Mouse (Mus musculus) neural tube, embryonic 12.5 days (tissue): Measurements from ENCODE around the gene Stard7. TPM values are rescaled to one million over a fixed set of nuclear protein-coding genes. Genes with fewer than 3 reads are reported as not detected.

Experiments
- ATAC-seq: fragments of 200-750 bp; cut with Nextera tagmentation; 2 replicates; pipeline ENCODE4 v1.8.0; 2017; ENCODE audit warnings: low read depth, mild to moderate bottlenecking, moderate TSS enrichment, moderate library complexity; ENCODE audit not compliant: low FRiP score
- H3K27ac ChIP-seq: fragments of 300-500 bp; sonication (generic); 2 replicates; pipeline ENCODE4 v1.5.1; 2016
- H3K27me3 ChIP-seq: fragments of 300-500 bp; sonication (generic); replicated peaks from 2 replicates; pipeline ENCODE4 v1.6.1; 2016; ENCODE audit warnings: mild to moderate bottlenecking
- H3K36me3 ChIP-seq: fragments of 300-500 bp; sonication (generic); 2 replicates; pipeline ENCODE4 v1.6.1; 2016; ENCODE audit warnings: mild to moderate bottlenecking
- H3K4me1 ChIP-seq: fragments of 300-500 bp; sonication (generic); 2 replicates; pipeline ENCODE4 v1.6.1; 2016
- H3K4me2 ChIP-seq: fragments of 300-500 bp; sonication (generic); replicated peaks from 2 replicates; pipeline ENCODE4 v1.6.1; 2016; ENCODE audit warnings: mild to moderate bottlenecking
- H3K4me3 ChIP-seq: fragments of 300-500 bp; sonication (generic); 2 replicates; pipeline ENCODE4 v1.5.1; 2016
- H3K9ac ChIP-seq: fragments of 300-500 bp; sonication (generic); 2 replicates; pipeline ENCODE4 v1.6.1; 2016; ENCODE audit warnings: mild to moderate bottlenecking
- H3K9me3 ChIP-seq: fragments of 300-500 bp; sonication (generic); 2 replicates; pipeline ENCODE4 v1.6.1; 2016; ENCODE audit warnings: mild to moderate bottlenecking
- WGBS: fragments of 180-500 bp; shearing (Covaris S2); methylation state at CpG from one replicate; pipeline ENCODE4 v1.1.7; 2016; 5-methylcytosine and 5-hydroxymethylcytosine counted together
- polyA plus RNA-seq: library from polyadenylated mRNA; unstranded; fragments of >200 nt; fragmentation: Nextera tagmentation; extraction: Ambion mirVana; gene quantifications from 2 replicates; pipeline ENCODE4 v1.2.1, GENCODE M21; 2016

The Stard7 gene
- polyA plus RNA-seq, 1 experiment from 2014 or later = 88.4 TPM

- Histone ChIP-seq H3K27ac (no peak overlapping the region), H3K4me1 (no peaks in the 10 kb centered on the region), H3K4me2 (no peak overlapping the region), H3K27me3 (no peaks in the 10 kb centered on the region), H3K9me3 (no peaks in the 10 kb centered on the region), H3K4me3 (no peak overlapping the region), H3K36me3 (no peaks in the 10 kb centered on the region), H3K9ac (no peak overlapping the region)
- ATAC-seq = no peak
- 93% methylated on average over 4 of the region's 4 CpGs for WGBS
Observed at GRCm38 (mm10) chr2:127312801-127313200, 42.8 kb downstream of the Stard7 start.

DNA sequence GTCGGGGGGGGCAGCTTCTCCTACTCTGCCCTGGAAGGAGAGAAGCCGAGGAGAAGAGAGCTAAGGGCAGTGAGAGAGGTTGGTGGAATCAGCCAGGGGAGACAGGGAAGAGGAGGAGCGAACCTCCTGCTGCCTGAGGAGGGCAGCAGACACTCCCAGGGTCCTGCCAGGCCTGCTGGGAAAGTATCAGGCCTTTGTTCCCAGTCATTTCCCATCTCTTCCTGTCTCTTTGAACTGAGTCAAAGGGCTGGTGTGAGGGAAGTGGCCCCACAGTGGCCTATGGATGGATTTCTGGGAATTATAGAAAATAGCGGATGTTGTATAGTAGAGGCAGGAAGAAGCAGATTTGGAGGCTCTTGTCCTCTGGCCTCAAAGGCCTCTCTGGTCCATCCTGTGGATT, 43.9 kb downstream of the Stard7 start:
- Histone ChIP-seq H3K9me3 (no peaks in the 10 kb centered on the region), H3K27me3 (no peaks in the 10 kb centered on the region), H3K4me1 (no peaks in the 10 kb centered on the region), H3K27ac (no peak overlapping the region), H3K4me2 (no peak overlapping the region), H3K9ac (no peak overlapping the region), H3K36me3 (no peaks in the 10 kb centered on the region), H3K4me3 (no peak overlapping the region)
- no peak for ATAC-seq
- WGBS = 60% methylated on average over 4 of the region's 4 CpGs

DNA sequence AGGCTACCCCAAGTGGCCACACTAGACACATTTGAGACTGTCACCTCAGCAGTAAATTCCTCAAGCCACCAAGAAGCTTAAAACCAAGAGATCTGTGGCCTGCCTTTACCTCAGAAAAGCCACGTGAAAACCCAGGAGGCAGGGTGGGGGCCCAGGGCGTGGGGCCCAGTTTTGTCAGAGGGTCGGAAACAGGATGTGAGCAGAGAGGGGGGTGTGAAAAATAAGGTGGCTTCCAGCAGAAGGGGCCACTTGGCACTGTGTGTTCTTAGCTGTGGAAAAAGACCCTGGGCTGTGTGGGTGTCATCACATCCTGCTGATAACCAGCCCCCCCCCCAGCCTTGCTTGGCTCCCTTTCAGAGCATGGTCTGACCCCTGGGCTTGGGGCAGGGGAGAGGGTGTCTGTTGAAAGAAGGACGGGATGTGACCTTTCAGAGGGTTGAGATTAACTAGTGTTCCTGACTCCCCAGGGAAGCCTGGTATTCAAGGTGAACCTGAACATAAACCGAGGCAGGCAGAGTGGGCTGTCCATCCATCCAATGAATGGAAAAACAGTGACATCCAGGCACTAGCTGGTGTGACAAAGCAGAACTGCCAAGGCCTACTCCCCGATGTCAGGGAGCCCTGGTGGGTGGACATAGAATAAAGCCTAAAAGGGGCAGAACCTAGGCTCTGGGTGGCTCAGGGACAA, 44.6 kb downstream of the Stard7 start:
- no peak overlapping the region for H3K4me2 ChIP-seq
- H3K9me3 ChIP-seq = no peaks in the 10 kb centered on the region
- no peaks in the 10 kb centered on the region for H3K27me3 ChIP-seq
- 79% methylated on average over 6 of the region's 6 CpGs for WGBS
- no peak overlapping the region for H3K4me3 ChIP-seq
- ATAC-seq = no peak
- H3K4me1 ChIP-seq = no peaks in the 10 kb centered on the region
- H3K36me3 ChIP-seq = no peaks in the 10 kb centered on the region
- H3K9ac ChIP-seq = no peak overlapping the region
- H3K27ac ChIP-seq = no peak overlapping the region

DNA sequence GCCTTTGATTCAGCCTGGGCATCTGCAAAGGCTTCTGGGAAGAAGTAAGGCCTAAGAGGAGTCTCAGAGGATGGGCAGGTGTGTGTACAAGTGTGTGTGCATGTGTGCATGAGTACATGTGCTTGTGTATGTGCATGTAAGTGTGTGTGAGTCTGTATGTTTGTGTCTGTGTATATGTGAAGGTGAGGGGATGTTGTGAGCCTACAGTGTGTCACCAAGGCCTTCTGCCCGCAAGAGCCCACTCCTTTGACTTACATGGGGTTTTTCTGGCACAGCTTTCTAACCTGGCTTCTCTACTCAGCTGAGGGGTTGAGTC, 45.1 kb downstream of the Stard7 start:
- Histone ChIP-seq H3K9me3 (no peaks in the 10 kb centered on the region), H3K4me3 (no peak overlapping the region), H3K36me3 (no peaks in the 10 kb centered on the region), H3K4me1 (no peaks in the 10 kb centered on the region), H3K27ac (no peak overlapping the region), H3K9ac (no peak overlapping the region), H3K27me3 (no peaks in the 10 kb centered on the region), H3K4me2 (no peak overlapping the region)
- 94% methylated on average over 1 of the region's 1 CpGs for WGBS
- no peak for ATAC-seq

DNA sequence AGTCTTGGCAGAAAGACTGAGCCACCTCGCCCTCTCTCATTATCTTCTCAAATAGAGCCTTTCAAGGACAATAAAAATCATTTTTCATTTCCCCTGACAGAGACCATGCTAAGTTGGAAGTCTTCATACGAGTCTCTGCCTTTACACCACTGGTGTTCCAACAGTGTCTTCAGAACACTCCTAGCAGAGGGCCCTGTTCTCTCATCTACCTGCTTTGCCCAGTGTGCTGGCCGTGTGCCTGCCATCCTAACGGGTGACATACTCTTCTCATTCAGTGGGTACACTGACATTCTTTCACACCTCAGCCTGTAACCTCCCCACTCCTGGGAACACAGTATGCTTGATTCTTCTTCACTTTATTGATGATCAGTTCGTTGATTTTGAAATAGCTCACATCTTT, 46.4 kb downstream of the Stard7 start:
- no peak for ATAC-seq
- H3K4me1 ChIP-seq = no peaks in the 10 kb centered on the region
- no peak overlapping the region for H3K4me2 ChIP-seq
- no peaks in the 10 kb centered on the region for H3K27me3 ChIP-seq
- no peaks in the 10 kb centered on the region for H3K9me3 ChIP-seq
- no peak overlapping the region for H3K27ac ChIP-seq
- no peak overlapping the region for H3K4me3 ChIP-seq
- 77% methylated on average over 5 of the region's 5 CpGs for WGBS
- no peak overlapping the region for H3K9ac ChIP-seq
- no peaks in the 10 kb centered on the region for H3K36me3 ChIP-seq

- no peak overlapping the region for H3K4me2 ChIP-seq
- H3K27me3 ChIP-seq = no peaks in the 10 kb centered on the region
- no peak overlapping the region for H3K4me3 ChIP-seq
- no peaks in the 10 kb centered on the region for H3K4me1 ChIP-seq
- H3K36me3 ChIP-seq = no peaks in the 10 kb centered on the region
- H3K27ac ChIP-seq = no peak overlapping the region
- no peak overlapping the region for H3K9ac ChIP-seq
- WGBS = 89% methylated on average over 4 of the region's 4 CpGs
- H3K9me3 ChIP-seq = no peaks in the 10 kb centered on the region
- ATAC-seq = no peak
Observed at GRCm38 (mm10) chr2:127318136-127318535, 48.1 kb downstream of the Stard7 start.

DNA sequence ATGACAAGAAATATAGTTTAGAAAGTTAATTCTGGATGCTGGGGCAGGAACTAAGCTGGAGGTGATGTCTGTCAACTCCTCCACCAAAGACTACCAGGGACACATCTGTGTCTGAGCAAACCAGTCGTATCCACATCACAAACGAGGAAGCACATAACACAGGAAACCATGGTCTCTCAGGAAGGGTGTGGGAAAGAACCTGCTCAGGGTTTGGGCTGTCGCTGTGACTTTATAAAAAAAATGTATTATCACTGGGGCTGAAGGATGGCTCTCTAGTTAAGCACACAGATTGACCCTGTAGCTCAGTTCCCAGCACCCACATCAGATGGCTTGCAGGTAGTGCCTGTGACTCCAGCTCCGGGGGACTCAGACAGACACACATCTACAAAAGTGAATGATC, 49.1 kb downstream of the Stard7 start:
- 80% methylated on average over 4 of the region's 4 CpGs for WGBS
- H3K9ac ChIP-seq = no peak overlapping the region

GRCm38 (mm10) chr2:127322671-127323285, 52.8 kb downstream of the Stard7 start:
- 76% methylated on average over 6 of the region's 6 CpGs for whole genome bisulfite sequencing
- no peak overlapping the region for H3K9ac ChIP-seq
- ATAC-seq = no peak

More for the DNA sequence above, 49.1 kb downstream of the Stard7 start:
- H3K36me3 ChIP-seq = no peaks in the 10 kb centered on the region
- H3K9me3 ChIP-seq = no peaks in the 10 kb centered on the region
- no peak for ATAC-seq
- no peaks in the 10 kb centered on the region for H3K27me3 ChIP-seq
- H3K4me2 ChIP-seq = no peak overlapping the region
- no peaks in the 10 kb centered on the region for H3K4me1 ChIP-seq
- no peak overlapping the region for H3K27ac ChIP-seq
- H3K4me3 ChIP-seq = no peak overlapping the region

DNA sequence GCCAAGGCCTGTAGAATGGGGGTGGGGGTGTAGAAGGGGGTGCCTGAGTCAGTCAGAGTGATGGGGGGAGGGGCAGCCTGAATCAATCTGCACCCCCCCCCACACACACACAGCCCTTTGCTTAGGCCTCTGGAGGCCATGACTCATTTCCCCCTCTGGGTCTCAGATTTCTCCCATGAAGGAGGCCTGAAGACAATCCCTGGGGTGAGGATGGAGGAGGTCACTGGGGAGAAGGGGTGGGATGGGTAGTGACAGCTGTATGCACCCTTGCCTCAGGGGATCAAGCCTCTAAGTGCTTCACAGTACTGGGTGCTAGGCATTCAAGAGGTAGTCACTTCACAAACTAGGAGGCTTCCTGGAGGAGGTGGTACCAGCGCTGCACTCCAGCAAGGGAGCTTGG, 53.6 kb downstream of the Stard7 start:
- ATAC-seq = no peak
- H3K9ac ChIP-seq = no peak overlapping the region
- WGBS = 82% methylated on average over 1 of the region's 1 CpGs
- H3K36me3 ChIP-seq = no peaks in the 10 kb centered on the region
- H3K4me1 ChIP-seq = no peaks in the 10 kb centered on the region
- H3K27ac ChIP-seq = no peak overlapping the region
- H3K27me3 ChIP-seq = no peaks in the 10 kb centered on the region
- H3K4me2 ChIP-seq = no peak overlapping the region
- no peak overlapping the region for H3K4me3 ChIP-seq
- no peaks in the 10 kb centered on the region for H3K9me3 ChIP-seq

More at GRCm38 (mm10) chr2:127322671-127323285, 52.8 kb downstream of the Stard7 start:
- Histone ChIP-seq H3K27ac (no peak overlapping the region), H3K9me3 (no peaks in the 10 kb centered on the region), H3K36me3 (no peaks in the 10 kb centered on the region), H3K4me2 (no peak overlapping the region), H3K27me3 (no peaks in the 10 kb centered on the region), H3K4me3 (no peak overlapping the region), H3K4me1 (no peaks in the 10 kb centered on the region)

DNA sequence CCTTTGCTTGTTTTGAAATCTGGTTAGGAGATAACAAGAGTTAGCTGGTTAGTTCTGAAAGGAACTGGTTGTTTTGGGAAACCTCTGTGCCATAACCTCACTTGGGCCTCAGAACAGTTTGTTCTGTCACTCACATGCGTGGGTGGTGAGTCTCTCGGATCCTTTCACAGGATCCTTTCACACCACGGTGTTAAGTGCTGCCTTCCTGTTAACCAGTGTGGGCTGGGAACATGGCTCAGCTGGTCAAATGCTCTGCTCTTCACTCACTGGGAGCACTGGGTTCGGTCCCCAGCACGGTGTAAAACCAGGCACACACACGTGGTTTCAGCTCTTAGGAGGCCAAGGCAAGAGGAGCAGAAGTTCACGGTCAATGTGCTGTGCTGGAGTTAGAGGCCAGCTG, 54.4 kb downstream of the Stard7 start:
- H3K4me1 ChIP-seq = no peaks in the 10 kb centered on the region
- H3K36me3 ChIP-seq = no peaks in the 10 kb centered on the region
- no peaks in the 10 kb centered on the region for H3K9me3 ChIP-seq
- no peak overlapping the region for H3K27ac ChIP-seq
- ATAC-seq = no peak
- H3K27me3 ChIP-seq = no peaks in the 10 kb centered on the region
- H3K9ac ChIP-seq = no peak overlapping the region
- no peak overlapping the region for H3K4me3 ChIP-seq
- WGBS = 69% methylated on average over 7 of the region's 7 CpGs
- no peak overlapping the region for H3K4me2 ChIP-seq

DNA sequence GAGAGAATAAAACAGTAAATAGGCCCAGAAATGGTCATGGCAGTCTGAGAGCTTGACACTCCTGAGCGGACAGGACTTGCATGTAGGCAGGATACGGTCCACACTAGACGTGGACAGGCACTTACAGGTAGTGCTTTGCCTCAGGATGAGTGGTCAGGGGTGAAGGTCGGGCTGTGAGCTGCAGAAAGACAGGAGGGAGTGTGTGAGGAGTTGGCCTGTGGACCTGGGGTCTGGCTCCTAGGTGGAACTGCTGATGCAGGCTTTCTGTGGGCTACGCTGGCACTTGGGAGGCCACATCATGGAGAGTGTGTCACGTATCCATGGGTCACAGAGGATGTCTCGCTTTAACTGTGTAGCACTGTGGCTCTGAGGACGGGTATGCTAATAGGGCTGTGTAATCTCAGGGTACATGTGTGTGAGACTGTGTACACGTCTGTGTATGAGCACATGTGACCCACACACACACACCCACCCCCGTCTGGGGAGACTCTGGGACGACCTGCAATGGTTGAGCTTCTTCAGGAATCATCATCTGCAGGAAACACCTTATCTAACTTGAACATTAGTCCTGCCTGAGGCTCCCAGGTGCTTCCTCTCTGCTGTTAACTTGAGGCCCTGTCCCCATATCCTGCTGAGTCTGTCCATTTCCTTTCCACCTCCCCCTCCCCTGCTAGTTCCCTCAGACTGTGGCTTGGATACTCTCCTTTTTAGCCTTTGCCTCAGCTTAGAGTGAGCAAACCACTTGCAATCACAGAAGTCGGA, 58.3 kb downstream of the Stard7 start:
- no peak for ATAC-seq
- Histone ChIP-seq H3K4me2 (no peak overlapping the region), H3K4me1 (no peaks in the 10 kb centered on the region), H3K27ac (no peak overlapping the region), H3K9ac (no peak overlapping the region), H3K4me3 (no peak overlapping the region), H3K9me3 (no peaks in the 10 kb centered on the region), H3K36me3 (no peaks in the 10 kb centered on the region), H3K27me3 (no peaks in the 10 kb centered on the region; the same call in 1 of the 2 replicates)
- 77% methylated on average over 12 of the region's 12 CpGs for WGBS

DNA sequence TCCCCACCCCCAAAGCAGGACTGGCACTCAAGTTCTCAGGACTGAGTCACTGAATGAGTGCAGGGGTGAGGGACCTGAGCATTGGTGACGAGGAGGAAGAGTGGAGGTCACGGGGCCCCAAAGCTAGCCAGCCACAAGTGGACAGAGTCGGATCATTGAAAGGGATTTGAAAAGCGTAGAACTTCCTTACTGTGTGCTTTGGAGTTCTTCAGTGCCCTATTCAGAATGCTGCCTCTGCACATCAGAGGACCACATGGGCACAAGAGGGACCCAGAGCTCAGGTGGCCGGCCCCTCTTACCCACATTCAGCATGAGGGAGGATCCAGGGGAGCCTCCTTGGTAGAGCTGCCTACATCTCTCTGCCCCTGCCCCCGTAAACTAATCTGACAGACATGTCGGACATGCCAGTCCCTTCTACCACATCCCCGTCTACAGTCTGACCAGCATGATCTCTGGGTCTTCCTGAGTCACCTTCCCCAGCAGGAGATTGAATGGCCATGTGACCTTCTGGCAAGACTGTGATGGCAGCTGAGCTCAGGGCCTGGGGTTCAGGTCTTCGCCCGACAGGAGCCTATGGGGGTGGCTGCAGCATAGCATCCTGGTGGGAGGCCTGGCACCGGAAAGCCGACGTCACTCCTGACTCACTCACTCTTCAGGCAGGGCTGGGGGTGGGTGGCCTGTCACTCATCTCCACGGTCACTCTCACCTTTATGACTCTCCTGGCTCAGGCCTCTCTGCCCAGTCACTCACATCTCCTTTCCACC, 63.0 kb downstream of the Stard7 start:
- H3K27ac ChIP-seq = no peak overlapping the region
- H3K36me3 ChIP-seq = no peaks in the 10 kb centered on the region
- H3K4me1 ChIP-seq = peaks cover 12% of the 10 kb centered on the region
- no peak overlapping the region for H3K4me2 ChIP-seq
- no peak for ATAC-seq
- no peaks in the 10 kb centered on the region for H3K9me3 ChIP-seq
- H3K9ac ChIP-seq = no peak overlapping the region
- H3K4me3 ChIP-seq = no peak overlapping the region
- H3K27me3 ChIP-seq = peaks cover 39% of the 10 kb centered on the region
- WGBS = 85% methylated on average over 14 of the region's 14 CpGs
